Mouse (Mus musculus) MEL (cell line): ENCODE data around the gene Epha4. TPM values are rescaled to one million over a fixed set of nuclear protein-coding genes. Genes with fewer than 3 reads are reported as not detected.

Experiments
- DNase-seq: peaks from one replicate; pipeline ENCODE4 v3.0.0; 2011; ENCODE audit warnings: low read depth, low spot score
- H3K27ac ChIP-seq: 2 replicates; pipeline ENCODE4 v1.5.1; 2012; ENCODE audit warnings: low read depth, mild to moderate bottlenecking, control low read depth, low read length, moderate library complexity; ENCODE audit not compliant: control insufficient read depth
- H3K27me3 ChIP-seq, 2 experiments: fragments of 150-350 bp in 1 of 2; sonication (generic) in 1 of 2; 2 replicates each; pipeline ENCODE4 v1.6.1; 2012; ENCODE audit warnings: low read length in 2 of 2, mild to moderate bottlenecking in 2 of 2, improper control_type of control experiment in 1 of 2, moderate library complexity in 1 of 2; ENCODE audit not compliant: insufficient read depth in 2 of 2, control insufficient read depth in 1 of 2
- H3K36me3 ChIP-seq, 2 experiments: 2 replicates each; pipeline ENCODE4 v1.6.1; 2012 to 2014; ENCODE audit warnings: low read length in 2 of 2, improper control_type of control experiment in 1 of 2, inconsistent platforms in 1 of 2, mild to moderate bottlenecking in 1 of 2; ENCODE audit not compliant: insufficient read depth in 2 of 2, control insufficient read depth in 1 of 2
- H3K4me1 ChIP-seq, 2 experiments: fragments of 150-350 bp in 1 of 2; sonication (generic) in 1 of 2; 2 replicates each; pipeline ENCODE4 v1.6.1; 2012; ENCODE audit warnings: low read length in 2 of 2, improper control_type of control experiment in 1 of 2, mild to moderate bottlenecking in 1 of 2; ENCODE audit not compliant: insufficient read depth in 2 of 2, control insufficient read depth in 1 of 2
- H3K4me3 ChIP-seq, 2 experiments: fragments of 150-350 bp in 1 of 2; sonication (generic) in 1 of 2; 2 replicates each; pipeline ENCODE4 v1.5.1; 2012; ENCODE audit warnings: low read depth in 2 of 2, low read length in 2 of 2, mild to moderate bottlenecking in 2 of 2, moderate library complexity in 2 of 2, control low read depth in 1 of 2, improper control_type of control experiment in 1 of 2; ENCODE audit not compliant: control insufficient read depth in 1 of 2, insufficient read depth in 1 of 2
- H3K79me2 ChIP-seq: 2 replicates; pipeline ENCODE4 v1.6.1; 2012; ENCODE audit warnings: mild to moderate bottlenecking, low read length, moderate library complexity; ENCODE audit not compliant: control insufficient read depth, poor library complexity, insufficient read depth
- H3K9ac ChIP-seq: 2 replicates; pipeline ENCODE4 v1.6.1; 2012; ENCODE audit warnings: low read depth, mild to moderate bottlenecking, control low read depth, low read length, moderate library complexity; ENCODE audit not compliant: control insufficient read depth, poor library complexity, severe bottlenecking
- H3K9me3 ChIP-seq: fragments of 150-350 bp; sonication (generic); replicated peaks from 2 replicates; pipeline ENCODE4 v1.6.1; 2012; ENCODE audit warnings: mild to moderate bottlenecking, low read length, improper control_type of control experiment, moderate library complexity; ENCODE audit not compliant: insufficient read depth
- ELF1 ChIP-seq: IDR thresholded peaks from 2 replicates; pipeline ENCODE4 v1.6.1; 2014; ENCODE audit warnings: low read depth, mild to moderate bottlenecking, inconsistent platforms, low read length, improper control_type of control experiment, moderate library complexity
- EP300 ChIP-seq, 2 experiments: IDR thresholded peaks; 2 replicates each; pipeline ENCODE4 v1.6.1; 2011; ENCODE audit warnings: improper control_type of control experiment in 2 of 2, low read length in 2 of 2, low read depth in 1 of 2, mild to moderate bottlenecking in 1 of 2
- ETS1 ChIP-seq: IDR thresholded peaks from 2 replicates; pipeline ENCODE4 v1.6.1; 2012; ENCODE audit warnings: low read depth, mild to moderate bottlenecking, inconsistent platforms, low read length, improper control_type of control experiment, moderate library complexity
- GABPA ChIP-seq: IDR thresholded peaks from 2 replicates; pipeline ENCODE4 v1.6.1; 2012; ENCODE audit warnings: low read depth, mild to moderate bottlenecking, inconsistent platforms, low read length, improper control_type of control experiment, moderate library complexity
- GATA1 ChIP-seq: IDR thresholded peaks from 2 replicates; pipeline ENCODE4 v1.6.1; 2011; ENCODE audit warnings: low read depth, low read length, improper control_type of control experiment
- MAFK ChIP-seq: IDR thresholded peaks from 2 replicates; pipeline ENCODE4 v1.6.1; 2011; ENCODE audit warnings: low read depth, mild to moderate bottlenecking, low read length, improper control_type of control experiment, borderline replicate concordance
- MXI1 ChIP-seq: IDR thresholded peaks from 2 replicates; pipeline ENCODE4 v1.6.1; 2011; ENCODE audit warnings: mild to moderate bottlenecking, low read depth, low read length, improper control_type of control experiment
- MYB ChIP-seq: IDR thresholded peaks from 2 replicates; pipeline ENCODE4 v1.6.1; 2011; ENCODE audit warnings: mild to moderate bottlenecking, low read depth, low read length, improper control_type of control experiment
- MYC ChIP-seq: IDR thresholded peaks from 2 replicates; pipeline ENCODE4 v1.6.1; 2011; ENCODE audit warnings: low read depth, mild to moderate bottlenecking, low read length, improper control_type of control experiment, moderate library complexity
- NRF1 ChIP-seq: IDR thresholded peaks from 2 replicates; pipeline ENCODE4 v1.6.1; 2014; ENCODE audit warnings: low read depth, mild to moderate bottlenecking, inconsistent platforms, low read length, improper control_type of control experiment, moderate library complexity; ENCODE audit not compliant: poor library complexity, insufficient read depth, severe bottlenecking
- POLR2AphosphoS5 ChIP-seq: IDR thresholded peaks from 2 replicates; pipeline ENCODE4 v1.6.1; 2012; ENCODE audit warnings: low read depth, borderline replicate concordance, mild to moderate bottlenecking, inconsistent platforms, low read length, moderate library complexity, mixed read lengths
- RAD21 ChIP-seq: IDR thresholded peaks from 2 replicates; pipeline ENCODE4 v1.6.1; 2011; ENCODE audit warnings: mild to moderate bottlenecking, low read depth, low read length, improper control_type of control experiment
- RCOR1 ChIP-seq: IDR thresholded peaks from 2 replicates; pipeline ENCODE4 v1.6.1; 2012; ENCODE audit warnings: low read depth, mild to moderate bottlenecking, inconsistent platforms, low read length, improper control_type of control experiment
- TCF12 ChIP-seq: IDR thresholded peaks from 2 replicates; pipeline ENCODE4 v1.6.1; 2014; ENCODE audit warnings: low read depth, mild to moderate bottlenecking, inconsistent platforms, low read length, improper control_type of control experiment, moderate library complexity
- UBTF ChIP-seq: IDR thresholded peaks from 2 replicates; pipeline ENCODE4 v1.6.1; 2012; ENCODE audit warnings: low read depth, mild to moderate bottlenecking, inconsistent platforms, low read length, improper control_type of control experiment, moderate library complexity, borderline replicate concordance; ENCODE audit not compliant: insufficient read depth
- USF1 ChIP-seq: IDR thresholded peaks from 2 replicates; pipeline ENCODE4 v1.6.1; 2014; ENCODE audit warnings: low read depth, mild to moderate bottlenecking, inconsistent platforms, low read length, improper control_type of control experiment, moderate library complexity
- ZKSCAN1 ChIP-seq: IDR thresholded peaks from 2 replicates; pipeline ENCODE4 v1.6.1; 2012; ENCODE audit warnings: low read depth, mild to moderate bottlenecking, inconsistent platforms, low read length, improper control_type of control experiment, moderate library complexity
- ZMIZ1 ChIP-seq: IDR thresholded peaks from 2 replicates; pipeline ENCODE4 v1.6.1; 2012; ENCODE audit warnings: low read depth, mild to moderate bottlenecking, inconsistent platforms, low read length, improper control_type of control experiment, moderate library complexity
- polyA plus RNA-seq, 2 experiments: library from polyadenylated mRNA; stranded (reverse) in 1 of 2; unstranded in 1 of 2; fragments of >175 nt in 1 of 2; fragments of >200 nt in 1 of 2; gene quantifications; 2 replicates each; pipeline versions ENCODE4 v1.2.1 to v1.2.4; 2012; ENCODE audit warnings: low replicate concordance in 2 of 2, low read depth in 1 of 2; ENCODE audit not compliant: insufficient read length in 2 of 2, insufficient read depth in 1 of 2, missing spikeins in 1 of 2
- total RNA-seq: library from RNA; depleted of rRNA; stranded (reverse); fragments of 300-350 nt; gene quantifications from 2 replicates; pipeline ENCODE4 v1.2.3, GENCODE M21; 2012

Gene Epha4
- total and polyA plus RNA-seq, 3 experiments = not detected

GRCm38 (mm10) chr1:77544279-77544678, 29.4 kb upstream of the Epha4 start:
- TF ChIP-seq TCF12 (no peak), MXI1 (no peak), RCOR1 (no peak), ETS1 (no peak), MAFK (no peak), USF1 (no peak), EP300 (IDR thresholded peaks at IDR 0.05; ENCODE audit: low read depth in 1 of 2, low read length in 2 of 2) (no peak)
- no peaks in the 10 kb centered on the region for H3K4me1 ChIP-seq
- no peaks in the 10 kb centered on the region for H3K27me3 ChIP-seq
- no peaks in the 10 kb centered on the region for H3K79me2 ChIP-seq
- H3K9ac ChIP-seq = no peak overlapping the region
- H3K9me3 ChIP-seq = no peaks in the 10 kb centered on the region
- H3K27ac ChIP-seq = no peak overlapping the region
- no peak for DNase-seq
- no peaks in the 10 kb centered on the region for H3K36me3 ChIP-seq
- no peak overlapping the region for H3K4me3 ChIP-seq

GRCm38 (mm10) chr1:77539945-77540344, 25.1 kb upstream of the Epha4 start:
- Histone ChIP-seq H3K4me1 (no peaks in the 10 kb centered on the region), H3K4me3 (no peak overlapping the region), H3K27ac (no peak overlapping the region), H3K36me3 (no peaks in the 10 kb centered on the region), H3K79me2 (no peaks in the 10 kb centered on the region), H3K9me3 (no peaks in the 10 kb centered on the region), H3K9ac (no peak overlapping the region), H3K27me3 (no peaks in the 10 kb centered on the region)
- no peak for TF ChIP-seq NRF1
- no peak for TF ChIP-seq ZMIZ1
- TF ChIP-seq MYB = no peak
- no peak for TF ChIP-seq RAD21
- TF ChIP-seq, all 39 proteins: peak for 0
- DNase-seq = no peak

- no peaks in the 10 kb centered on the region for H3K79me2 ChIP-seq
- H3K4me3 ChIP-seq = no peak overlapping the region
- H3K27ac ChIP-seq = no peak overlapping the region
- no peaks in the 10 kb centered on the region for H3K9me3 ChIP-seq
- no peak for TF ChIP-seq MYC
- no peak for TF ChIP-seq ZKSCAN1
- no peak for TF ChIP-seq ELF1
- TF ChIP-seq UBTF = no peak
- no peak for TF ChIP-seq POLR2AphosphoS5
- no peak for TF ChIP-seq GATA1
- no peak for TF ChIP-seq GABPA
- no peak overlapping the region for H3K9ac ChIP-seq
- H3K27me3 ChIP-seq = no peaks in the 10 kb centered on the region
- no peaks in the 10 kb centered on the region for H3K4me1 ChIP-seq
- no peaks in the 10 kb centered on the region for H3K36me3 ChIP-seq
- no peak for DNase-seq
These were observed 23.7 kb upstream of the Epha4 start for GRCm38 (mm10) chr1:77538559-77538958.
